Mouse (Mus musculus) neural tube, embryonic 15.5 days (tissue): ENCODE measurements around the gene Bach2. TPM values are rescaled to one million over a fixed set of nuclear protein-coding genes. Genes with fewer than 3 reads are reported as not detected.

Source experiments
- ATAC-seq: fragments of 200-750 bp; cut with Nextera tagmentation; 2 replicates; pipeline ENCODE4 v1.8.0; 2017; ENCODE audit warnings: mild to moderate bottlenecking, moderate TSS enrichment, moderate library complexity; ENCODE audit not compliant: low FRiP score
- H3K27ac ChIP-seq: fragments of 300-500 bp; sonication (generic); replicated peaks from 2 replicates; pipeline ENCODE4 v1.5.1; 2015; ENCODE audit warnings: mild to moderate bottlenecking, inconsistent platforms
- H3K27me3 ChIP-seq: fragments of 300-500 bp; sonication (generic); replicated peaks from 2 replicates; pipeline ENCODE4 v1.6.1; 2015; ENCODE audit warnings: inconsistent platforms
- H3K36me3 ChIP-seq: fragments of 300-500 bp; sonication (generic); 2 replicates; pipeline ENCODE4 v1.6.1; 2015; ENCODE audit warnings: inconsistent platforms
- H3K4me1 ChIP-seq: fragments of 300-500 bp; sonication (generic); 2 replicates; pipeline ENCODE4 v1.6.1; 2015; ENCODE audit warnings: inconsistent platforms
- H3K4me2 ChIP-seq: fragments of 300-500 bp; sonication (generic); 2 replicates; pipeline ENCODE4 v1.6.1; 2015; ENCODE audit warnings: inconsistent platforms, mild to moderate bottlenecking, moderate library complexity
- H3K4me3 ChIP-seq: fragments of 300-500 bp; sonication (generic); replicated peaks from 2 replicates; pipeline ENCODE4 v1.5.1; 2015; ENCODE audit warnings: mild to moderate bottlenecking, inconsistent platforms
- H3K9ac ChIP-seq: fragments of 300-500 bp; sonication (generic); replicated peaks from 2 replicates; pipeline ENCODE4 v1.6.1; 2015; ENCODE audit warnings: mild to moderate bottlenecking, inconsistent platforms
- H3K9me3 ChIP-seq: fragments of 300-500 bp; sonication (generic); replicated peaks from 2 replicates; pipeline ENCODE4 v1.6.1; 2016; ENCODE audit warnings: inconsistent platforms
- WGBS: fragments of 180-500 bp; shearing (Covaris S2); methylation state at CpG from one replicate; pipeline ENCODE4 v1.1.7; 2015; ENCODE audit warnings: mixed read lengths; 5-methylcytosine and 5-hydroxymethylcytosine counted together
- polyA plus RNA-seq: library from polyadenylated mRNA; unstranded; fragments of >200 nt; fragmentation: Nextera tagmentation; extraction: Ambion mirVana; gene quantifications from 2 replicates; pipeline ENCODE4 v1.2.1, GENCODE M21; 2015

Bach2 gene
- polyA plus RNA-seq, 1 experiment from 2014 or later = 24.3 TPM

DNA sequence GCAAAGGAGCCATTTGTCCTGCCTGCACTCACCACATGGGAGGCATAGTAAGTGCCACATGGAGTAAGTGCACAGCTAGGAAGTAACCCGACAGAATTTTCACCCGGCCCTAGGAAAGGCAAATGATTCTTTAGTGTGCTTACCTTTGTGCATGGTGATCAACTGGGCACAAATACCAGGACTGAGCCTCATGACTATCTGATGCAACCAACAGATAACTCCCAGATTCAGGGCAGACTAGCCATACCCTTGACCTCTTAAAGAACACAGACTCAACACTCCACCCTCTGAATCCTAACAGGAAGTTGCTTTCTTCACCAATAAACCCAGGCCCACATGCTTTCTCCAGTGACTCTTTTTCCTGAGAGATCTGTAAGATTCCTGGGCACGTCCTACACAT, 332.8 kb downstream of the Bach2 start:
- no peak overlapping the region for H3K4me3 ChIP-seq
- no peaks in the 10 kb centered on the region for H3K27me3 ChIP-seq
- peaks cover 8% of the 10 kb centered on the region; the same call in 1 of the 2 replicates for H3K36me3 ChIP-seq
- peak overlapping the region; percentile 24; the same call in 1 of the 2 replicates for H3K27ac ChIP-seq
- peaks cover 27% of the 10 kb centered on the region for H3K4me1 ChIP-seq
- ATAC-seq = no peak
- no peak overlapping the region for H3K4me2 ChIP-seq
- H3K9ac ChIP-seq = no peak overlapping the region
- no peaks in the 10 kb centered on the region for H3K9me3 ChIP-seq
- 66% methylated on average over 3 of the region's 3 CpGs for WGBS

DNA sequence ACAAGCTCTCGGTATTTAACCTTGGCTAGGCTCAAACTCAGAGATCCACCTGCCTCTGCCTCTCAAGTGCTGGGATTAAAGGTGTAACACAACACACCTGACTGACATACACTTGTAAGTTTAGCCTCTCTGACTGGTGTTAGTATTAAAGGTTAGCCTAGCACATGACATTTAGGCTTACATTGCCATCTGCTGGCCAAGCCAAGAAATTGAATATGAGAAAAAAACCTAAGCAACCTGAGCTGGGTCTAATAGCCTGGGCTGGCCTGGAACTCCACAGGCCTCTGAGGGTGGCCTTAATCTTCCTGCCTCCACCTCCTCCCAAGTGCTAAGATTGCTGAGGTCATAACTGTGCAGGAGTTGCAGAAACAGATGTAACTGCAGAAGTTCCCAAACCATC, 333.5 kb downstream of the Bach2 start:
- no peak overlapping the region for H3K4me3 ChIP-seq
- H3K4me2 ChIP-seq = no peak overlapping the region
- H3K27me3 ChIP-seq = no peaks in the 10 kb centered on the region
- ATAC-seq = peak; percentile 42; the same call in 1 of the 2 replicates
- no peak overlapping the region for H3K9ac ChIP-seq
- H3K27ac ChIP-seq = no peak overlapping the region
- H3K36me3 ChIP-seq = peaks cover 13% of the 10 kb centered on the region; the same call in 1 of the 2 replicates
- 63% methylated on average over 1 of the region's 1 CpGs for WGBS
- no peaks in the 10 kb centered on the region for H3K9me3 ChIP-seq
- peaks cover 27% of the 10 kb centered on the region for H3K4me1 ChIP-seq

DNA sequence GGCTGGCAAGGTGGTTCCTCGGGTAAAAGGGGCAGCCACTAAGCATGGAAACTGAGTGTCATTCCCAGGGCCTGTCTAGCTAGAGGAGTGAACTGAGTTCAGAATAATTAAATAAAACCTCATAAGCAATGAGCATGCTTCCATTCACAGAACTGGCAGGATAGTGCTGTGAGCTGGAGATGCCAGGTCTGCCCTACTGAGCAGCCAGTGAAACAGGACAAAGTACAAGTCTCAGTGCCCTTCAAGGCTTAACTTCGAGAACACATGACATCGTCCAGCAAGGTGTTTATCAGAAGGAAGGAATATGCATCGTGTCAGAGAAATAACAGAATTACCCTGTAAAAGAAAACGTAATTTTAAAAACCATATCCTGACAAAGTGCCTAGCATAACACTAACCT, 335.0 kb downstream of the Bach2 start:
- ATAC-seq = no peak
- Histone ChIP-seq H3K27me3 (no peaks in the 10 kb centered on the region), H3K9ac (no peak overlapping the region), H3K4me1 (peaks cover 27% of the 10 kb centered on the region), H3K9me3 (no peaks in the 10 kb centered on the region), H3K4me2 (no peak overlapping the region), H3K27ac (no peak overlapping the region), H3K36me3 (peaks cover 13% of the 10 kb centered on the region; the same call in 1 of the 2 replicates), H3K4me3 (no peak overlapping the region)
- WGBS = 91% methylated on average over 5 of the region's 5 CpGs

DNA sequence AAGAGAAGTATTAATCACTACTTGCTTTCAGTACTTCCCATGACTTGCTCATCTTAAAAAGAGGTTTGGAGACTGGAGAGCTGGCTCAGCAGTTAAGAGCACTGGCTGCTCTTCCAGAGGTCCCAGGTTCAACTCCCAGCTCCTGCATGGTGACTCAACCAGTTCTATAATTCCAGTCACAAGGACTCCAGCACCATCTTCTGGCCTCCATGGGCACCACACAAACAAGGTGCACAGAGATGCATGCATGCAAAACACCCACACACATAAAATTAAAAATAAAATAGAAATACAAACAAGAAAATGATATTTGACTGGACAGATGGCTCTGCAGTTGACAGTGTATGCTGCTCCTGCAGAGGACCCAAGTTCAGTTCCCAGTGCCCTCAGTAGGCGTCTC, 336.0 kb downstream of the Bach2 start:
- Histone ChIP-seq H3K27me3 (no peaks in the 10 kb centered on the region), H3K9me3 (no peaks in the 10 kb centered on the region), H3K4me2 (no peak overlapping the region), H3K4me3 (no peak overlapping the region), H3K36me3 (peaks cover 17% of the 10 kb centered on the region; the same call in 1 of the 2 replicates), H3K27ac (no peak overlapping the region), H3K4me1 (peaks cover 20% of the 10 kb centered on the region), H3K9ac (no peak overlapping the region)
- WGBS = 90% methylated on average over 1 of the region's 1 CpGs
- no peak for ATAC-seq

DNA sequence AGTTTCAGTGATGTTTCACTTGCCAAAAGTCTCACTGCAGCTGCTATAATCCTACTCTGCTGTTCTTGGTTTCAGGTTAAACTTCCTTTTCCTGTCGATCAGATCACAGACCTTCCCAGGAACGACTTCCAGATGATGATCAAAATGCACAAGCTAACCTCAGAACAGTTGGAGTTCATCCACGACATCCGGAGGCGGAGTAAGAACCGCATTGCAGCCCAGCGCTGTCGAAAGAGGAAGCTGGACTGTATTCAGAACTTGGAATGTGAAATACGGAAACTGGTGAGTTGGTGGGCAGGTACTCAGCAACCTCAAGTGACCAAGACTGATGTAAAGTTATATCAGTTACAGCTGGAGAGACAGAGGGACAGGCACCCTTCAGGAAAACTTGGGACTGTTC, 336.6 kb downstream of the Bach2 start:
- H3K4me3 ChIP-seq = no peak overlapping the region
- no peak overlapping the region for H3K9ac ChIP-seq
- no peak overlapping the region for H3K27ac ChIP-seq
- WGBS = 80% methylated on average over 9 of the region's 9 CpGs
- ATAC-seq = no peak
- H3K36me3 ChIP-seq = peaks cover 20% of the 10 kb centered on the region
- H3K4me2 ChIP-seq = no peak overlapping the region
- no peaks in the 10 kb centered on the region for H3K9me3 ChIP-seq
- H3K27me3 ChIP-seq = no peaks in the 10 kb centered on the region
- H3K4me1 ChIP-seq = peaks cover 14% of the 10 kb centered on the region

DNA sequence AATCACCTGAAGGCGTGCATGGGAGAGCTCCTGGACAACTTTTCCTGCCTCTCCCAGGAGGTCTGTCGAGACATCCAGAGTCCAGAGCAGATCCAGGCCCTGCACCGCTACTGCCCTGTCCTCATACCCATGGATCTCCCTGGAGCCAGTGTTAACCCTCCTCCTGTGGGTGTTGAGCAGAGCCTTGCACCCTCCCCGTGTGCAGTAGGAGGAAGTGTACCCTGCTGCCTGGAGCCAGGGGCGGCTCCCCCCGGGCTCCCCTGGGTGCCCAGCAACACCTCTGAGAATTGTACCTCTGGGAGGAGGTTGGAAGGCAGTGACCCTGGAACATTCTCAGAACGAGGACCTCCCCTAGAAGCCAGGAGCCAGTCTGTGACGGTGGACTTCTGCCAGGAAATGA, 341.2 kb downstream of the Bach2 start:
- no peak overlapping the region for H3K27ac ChIP-seq
- WGBS = 84% methylated on average over 8 of the region's 8 CpGs
- no peak for ATAC-seq
- H3K9ac ChIP-seq = no peak overlapping the region
- peaks cover 23% of the 10 kb centered on the region for H3K36me3 ChIP-seq
- H3K4me2 ChIP-seq = no peak overlapping the region
- no peaks in the 10 kb centered on the region for H3K27me3 ChIP-seq
- H3K4me1 ChIP-seq = no peaks in the 10 kb centered on the region
- no peaks in the 10 kb centered on the region for H3K9me3 ChIP-seq
- H3K4me3 ChIP-seq = no peak overlapping the region

DNA sequence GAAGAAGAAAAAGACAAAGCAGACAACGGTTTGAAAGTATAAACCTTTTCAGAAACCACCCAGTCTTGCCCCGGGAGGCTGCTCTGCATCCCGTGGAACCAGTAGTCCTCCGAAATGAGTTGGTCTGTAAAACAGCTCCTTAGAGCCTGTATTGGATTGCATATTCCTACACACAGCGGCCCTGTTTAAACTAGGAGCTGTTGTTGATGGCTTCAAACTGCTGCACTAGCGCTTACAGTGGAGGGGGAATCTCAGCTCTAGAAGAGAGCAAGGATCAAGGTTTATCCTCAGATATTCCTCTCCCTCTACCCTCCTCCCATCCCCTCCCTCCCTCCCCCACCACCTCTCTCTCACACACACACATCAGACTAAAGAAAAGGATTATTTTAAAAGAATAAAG, 345.6 kb downstream of the Bach2 start:
- WGBS = 34% methylated on average over 6 of the region's 6 CpGs
- H3K4me3 ChIP-seq = no peak overlapping the region

DNA sequence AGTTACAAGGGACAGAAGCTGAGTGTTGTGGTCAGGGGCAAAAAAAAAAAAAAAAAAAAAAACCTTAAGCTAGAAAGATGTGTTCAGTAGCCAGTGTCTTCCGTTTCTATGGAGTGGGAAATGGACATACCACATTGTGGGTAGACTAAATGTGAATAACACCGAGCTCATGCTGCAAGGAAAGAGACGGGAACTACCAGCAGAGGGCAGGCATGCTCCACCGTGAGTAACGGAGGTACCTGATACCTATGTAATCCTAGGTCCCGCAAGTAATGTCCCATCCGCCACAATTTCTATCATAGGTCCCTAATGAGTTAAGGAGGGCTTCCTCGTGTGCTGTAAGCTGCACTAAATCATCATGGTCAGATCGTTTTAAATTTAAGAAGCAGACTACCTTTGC, 348.0 kb downstream of the Bach2 start:
- 14% methylated on average over 9 of the region's 9 CpGs for WGBS
- H3K27ac ChIP-seq = no peak overlapping the region
- H3K4me2 ChIP-seq = no peak overlapping the region
- ATAC-seq = no peak
- no peaks in the 10 kb centered on the region for H3K4me1 ChIP-seq
- no peak overlapping the region for H3K9ac ChIP-seq
- no peaks in the 10 kb centered on the region for H3K27me3 ChIP-seq
- no peaks in the 10 kb centered on the region for H3K36me3 ChIP-seq
- no peaks in the 10 kb centered on the region for H3K9me3 ChIP-seq
- no peak overlapping the region for H3K4me3 ChIP-seq

More for the DNA sequence above, 345.6 kb downstream of the Bach2 start:
- Histone ChIP-seq H3K27ac (no peak overlapping the region), H3K36me3 (peaks cover 9% of the 10 kb centered on the region), H3K9ac (no peak overlapping the region), H3K9me3 (no peaks in the 10 kb centered on the region), H3K4me2 (no peak overlapping the region), H3K4me1 (no peaks in the 10 kb centered on the region), H3K27me3 (no peaks in the 10 kb centered on the region)
- no peak for ATAC-seq

DNA sequence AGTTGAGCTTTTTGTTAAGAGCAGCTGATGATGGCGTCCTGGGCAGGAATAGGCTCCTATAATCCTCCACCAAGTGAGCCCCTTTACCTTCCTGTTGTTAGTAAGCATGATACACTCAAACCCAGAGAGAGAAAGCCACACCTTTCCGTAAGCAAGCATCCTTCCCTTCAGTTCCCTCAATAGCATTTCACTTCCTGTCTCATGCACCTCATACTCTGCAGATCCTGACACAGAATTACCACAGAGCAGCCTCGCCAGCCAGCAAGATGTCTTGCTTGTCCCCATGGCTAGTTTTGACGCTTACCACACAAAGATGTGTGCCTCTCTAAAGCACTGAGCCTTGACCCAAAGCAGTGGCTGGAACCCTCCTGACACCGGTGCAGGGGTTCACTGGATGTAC, 348.9 kb downstream of the Bach2 start:
- Histone ChIP-seq H3K27me3 (no peaks in the 10 kb centered on the region), H3K4me3 (no peak overlapping the region), H3K4me1 (no peaks in the 10 kb centered on the region), H3K9me3 (no peaks in the 10 kb centered on the region), H3K27ac (no peak overlapping the region), H3K9ac (no peak overlapping the region), H3K36me3 (no peaks in the 10 kb centered on the region), H3K4me2 (no peak overlapping the region)
- WGBS = 94% methylated on average over 5 of the region's 5 CpGs
- no peak for ATAC-seq

DNA sequence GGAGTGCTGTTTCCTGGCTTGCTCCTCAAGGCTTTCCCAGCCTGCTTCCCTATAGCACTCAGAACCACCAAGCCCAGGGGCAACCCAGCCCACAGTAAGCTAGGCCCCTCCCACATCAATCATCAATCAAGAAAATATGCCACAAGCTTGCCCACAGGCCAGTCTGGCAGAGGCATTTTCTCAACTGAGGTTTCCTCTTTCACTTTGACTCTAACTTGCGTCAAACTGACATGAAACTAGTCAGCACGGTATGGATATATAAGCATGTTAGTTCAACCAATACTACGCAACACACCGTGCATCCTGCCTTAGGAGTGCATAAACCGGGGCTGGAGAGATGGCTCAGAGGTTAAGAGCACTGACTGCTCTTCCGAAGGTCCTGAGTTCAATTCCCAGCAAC, 349.6 kb downstream of the Bach2 start:
- WGBS = 91% methylated on average over 6 of the region's 6 CpGs
- Histone ChIP-seq H3K9me3 (no peaks in the 10 kb centered on the region), H3K4me1 (no peaks in the 10 kb centered on the region), H3K4me3 (no peak overlapping the region), H3K4me2 (no peak overlapping the region), H3K27ac (no peak overlapping the region), H3K36me3 (no peaks in the 10 kb centered on the region), H3K27me3 (no peaks in the 10 kb centered on the region), H3K9ac (no peak overlapping the region)
- no peak for ATAC-seq

DNA sequence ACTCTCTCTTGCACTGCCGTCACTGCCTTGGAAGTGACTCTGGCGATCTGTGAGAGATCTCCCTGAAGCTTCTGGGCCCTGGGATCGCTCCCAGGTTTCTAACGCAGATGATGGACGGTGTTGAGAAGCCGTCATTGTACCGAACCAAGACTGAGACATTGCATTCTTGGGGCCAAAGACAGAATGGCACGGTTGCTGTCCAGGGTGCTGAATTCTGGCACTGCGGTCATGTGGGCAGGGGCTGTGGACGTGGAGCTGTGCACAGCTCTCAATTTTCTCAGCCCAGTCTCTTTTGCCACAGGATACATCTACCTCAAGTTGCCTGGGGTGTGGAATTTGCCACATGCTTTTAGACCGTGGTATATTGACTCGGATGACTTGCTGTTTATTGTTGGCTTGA, 362.5 kb downstream of the Bach2 start:
- WGBS = 27% methylated on average over 12 of the region's 12 CpGs
- H3K9ac ChIP-seq = no peak overlapping the region

DNA sequence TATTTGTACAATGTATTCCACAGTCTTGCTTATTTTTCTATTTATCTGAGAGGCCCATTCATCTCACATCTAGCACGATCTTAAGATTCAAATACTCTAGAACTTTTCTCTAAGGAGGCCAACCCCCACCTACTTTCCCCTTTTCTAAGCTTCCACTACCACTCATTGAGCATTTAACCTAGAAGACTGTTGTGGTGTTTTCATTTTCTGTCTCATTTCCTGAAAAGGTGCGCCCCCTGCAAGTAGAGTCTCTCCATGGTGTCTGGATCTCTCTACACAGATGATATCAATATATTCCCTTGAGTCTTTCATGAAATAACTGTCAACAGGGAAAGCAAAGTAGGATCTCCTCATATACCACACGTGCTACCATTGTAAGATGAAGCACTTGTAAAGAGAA, 364.1 kb downstream of the Bach2 start, which contains the start of gene Gja10:
Gene Gja10, minus strand, starts transcription at position 101 of the 400 bp plus-strand sequence.
- Histone ChIP-seq H3K27me3 (no peaks in the 10 kb centered on the region), H3K4me2 (no peak within 1 kb of the TSS), H3K4me1 (no peaks in the 10 kb centered on the region), H3K27ac (no peak within 1 kb of the TSS), H3K9ac (no peak within 1 kb of the TSS), H3K9me3 (no peaks in the 10 kb centered on the region), H3K36me3 (no peaks in the 10 kb centered on the region), H3K4me3 (no peak within 1 kb of the TSS)
- no peak for ATAC-seq
- WGBS = 69% methylated on average over 3 of the region's 3 CpGs

More for the DNA sequence above, 362.5 kb downstream of the Bach2 start:
- no peaks in the 10 kb centered on the region for H3K36me3 ChIP-seq
- no peaks in the 10 kb centered on the region for H3K4me1 ChIP-seq
- no peak overlapping the region for H3K27ac ChIP-seq
- H3K27me3 ChIP-seq = no peaks in the 10 kb centered on the region
- ATAC-seq = no peak
- no peaks in the 10 kb centered on the region for H3K9me3 ChIP-seq
- H3K4me3 ChIP-seq = no peak overlapping the region
- H3K4me2 ChIP-seq = no peak overlapping the region
